Mouse (Mus musculus) brain, embryonic 14.5 days (tissue): ENCODE results near the gene Dtx1.

Experiments
- CTCF ChIP-seq: fragments of 200-500 bp; IDR thresholded peaks from 2 replicates; pipeline ENCODE4 v1.5.1; 2012; ENCODE audit warnings: inconsistent platforms, mild to moderate bottlenecking, moderate library complexity, borderline replicate concordance; ENCODE audit not compliant: insufficient read depth, insufficient read length; ENCODE audit errors: extremely low read depth
- POLR2A ChIP-seq: fragments of 200-500 bp; IDR thresholded peaks from 2 replicates; pipeline ENCODE4 v1.6.1; 2012; ENCODE audit warnings: mild to moderate bottlenecking, inconsistent platforms, borderline replicate concordance; ENCODE audit not compliant: poor library complexity, insufficient read depth, insufficient read length, severe bottlenecking; ENCODE audit errors: extremely low read depth

DNA sequence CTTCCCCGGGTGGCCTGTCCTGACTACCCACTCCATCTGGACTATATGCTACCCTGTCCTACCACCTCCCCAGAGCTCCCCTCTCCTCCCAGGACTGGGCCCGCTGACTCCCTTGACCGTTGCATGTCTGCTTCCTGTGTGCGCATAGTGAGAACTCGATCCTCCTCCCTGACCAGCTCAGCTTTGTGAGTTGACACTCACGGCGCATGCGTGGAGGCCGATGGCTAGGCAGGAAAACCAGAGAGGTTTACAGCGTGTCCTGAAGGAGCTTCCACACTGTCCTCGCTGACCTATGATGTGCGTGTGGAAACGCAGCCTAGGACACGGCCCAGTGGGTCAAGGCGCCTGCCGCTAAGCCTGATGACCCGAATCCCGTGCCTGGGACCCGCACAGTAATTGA is 19.7 kb downstream of the Dtx1 start:
- no peak for TF ChIP-seq CTCF
- TF ChIP-seq POLR2A = no peak
